Mouse (Mus musculus) A20 (cell line): ENCODE data around the gene Il1rl2.
A peak's percentile ranks its signal among the peaks of the same experiment; 100 is the strongest.

Experiments
- DNase-seq: peaks from one replicate; pipeline ENCODE4 v3.0.0-alpha.2; 2011; ENCODE audit warnings: low read depth, low spot score

The Il1rl2 gene

DNA sequence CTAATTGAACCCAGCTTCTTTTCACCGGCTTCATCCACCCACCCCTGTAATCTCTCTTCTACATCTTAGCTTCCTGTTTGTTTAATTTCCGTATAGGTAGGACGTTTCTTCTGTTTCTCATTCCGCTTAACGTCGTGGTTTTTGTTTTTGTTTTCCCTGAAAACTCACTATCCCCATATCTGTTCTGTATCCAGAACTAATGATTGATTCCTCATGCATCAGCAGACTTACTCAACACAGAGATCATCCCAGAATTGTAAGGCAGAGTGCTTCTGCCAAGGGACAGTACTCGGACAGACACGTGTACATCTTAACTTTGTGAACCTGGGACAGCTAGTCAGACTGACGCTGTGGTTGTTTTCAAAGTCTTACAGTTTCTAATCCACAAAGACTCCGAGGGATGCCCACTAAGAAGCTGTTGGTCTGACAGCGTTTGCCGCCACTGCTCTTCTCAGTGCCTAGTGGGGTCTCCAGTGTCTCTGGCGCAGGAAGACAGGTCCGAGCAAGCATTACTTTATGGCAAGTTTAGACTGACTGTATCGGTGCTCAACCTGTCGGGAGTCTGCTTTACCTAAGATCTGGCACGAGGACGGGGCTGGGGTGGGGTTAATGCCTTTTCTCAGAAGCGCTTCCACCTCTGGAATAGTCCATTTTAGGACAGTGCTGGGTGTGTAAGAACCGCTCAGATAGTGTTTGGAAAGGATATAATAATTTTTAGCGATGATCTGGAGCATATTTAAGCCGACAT lies 719 bp downstream of the Il1rl2 start:
- DNase-seq, result no peak

DNA sequence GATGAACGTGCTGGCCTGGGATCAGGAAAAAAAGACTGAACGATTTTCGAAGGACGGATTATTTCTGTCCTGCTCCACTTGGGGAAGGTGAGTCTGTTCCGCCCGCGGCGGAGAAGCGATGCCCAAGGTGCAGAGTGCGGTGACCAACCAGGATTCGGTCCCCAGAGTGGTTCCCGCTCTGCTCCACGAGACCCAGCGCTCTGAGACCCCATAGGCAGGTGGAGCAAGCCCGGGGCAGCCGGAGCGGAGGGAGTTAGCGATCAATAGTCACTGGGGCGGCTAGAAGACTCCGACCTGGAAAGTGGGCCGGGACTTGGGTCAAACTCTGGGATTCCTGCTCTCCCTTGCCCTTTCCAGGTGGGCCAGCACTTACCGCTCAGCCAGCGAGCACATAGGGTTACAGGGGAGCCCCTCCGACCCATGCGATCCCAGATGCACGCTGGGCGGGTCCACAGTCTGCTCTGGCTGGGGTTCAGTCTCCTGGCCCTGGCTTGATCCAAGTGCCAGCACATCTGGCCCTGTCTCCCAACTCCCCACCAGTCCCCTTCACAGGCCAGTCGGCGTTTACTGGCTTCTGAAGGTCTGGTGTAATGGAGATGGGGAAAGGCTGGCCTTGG lies 1.4 kb downstream of the Il1rl2 start:
- no peak for DNase-seq

DNA sequence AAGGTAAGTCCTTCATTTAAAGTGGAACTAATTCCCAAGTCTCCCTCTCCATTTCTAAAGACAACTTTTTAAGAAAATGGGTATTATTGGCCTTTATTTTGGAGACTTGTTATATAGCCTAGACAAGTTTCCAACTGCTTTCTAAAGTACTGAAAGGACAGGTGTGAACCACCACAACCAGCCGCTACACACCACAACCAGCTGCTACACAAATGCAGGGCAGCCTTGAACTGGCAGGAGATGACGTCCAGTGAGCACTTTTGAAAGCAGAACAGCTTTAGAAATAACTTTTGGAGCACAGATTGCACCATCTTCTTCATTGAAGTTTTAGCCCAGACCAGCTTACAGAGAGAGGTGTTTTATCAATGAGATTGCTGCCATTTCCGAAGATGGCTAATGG lies 3.2 kb downstream of the Il1rl2 start:
- no peak for DNase-seq

DNA sequence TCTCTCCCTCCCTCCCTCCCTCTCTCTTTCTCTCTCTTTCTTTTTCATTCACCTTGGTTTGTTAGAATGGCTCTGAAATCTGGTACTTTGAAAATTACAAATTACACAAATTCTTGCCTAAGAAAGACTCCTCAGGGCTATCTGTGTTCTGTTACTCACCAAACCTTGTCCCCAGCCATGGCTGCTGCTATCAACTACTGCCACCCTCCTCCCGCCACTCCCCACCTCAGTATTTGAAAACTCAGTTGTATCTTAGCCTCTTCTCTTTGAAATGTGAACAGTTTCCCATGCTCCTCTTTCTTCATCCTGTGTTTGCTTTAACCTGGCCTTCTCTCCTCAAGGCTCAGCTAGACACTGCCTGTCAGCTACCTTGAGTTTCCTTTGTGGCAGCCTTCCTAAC lies 5.1 kb downstream of the Il1rl2 start:
- no peak for DNase-seq

DNA sequence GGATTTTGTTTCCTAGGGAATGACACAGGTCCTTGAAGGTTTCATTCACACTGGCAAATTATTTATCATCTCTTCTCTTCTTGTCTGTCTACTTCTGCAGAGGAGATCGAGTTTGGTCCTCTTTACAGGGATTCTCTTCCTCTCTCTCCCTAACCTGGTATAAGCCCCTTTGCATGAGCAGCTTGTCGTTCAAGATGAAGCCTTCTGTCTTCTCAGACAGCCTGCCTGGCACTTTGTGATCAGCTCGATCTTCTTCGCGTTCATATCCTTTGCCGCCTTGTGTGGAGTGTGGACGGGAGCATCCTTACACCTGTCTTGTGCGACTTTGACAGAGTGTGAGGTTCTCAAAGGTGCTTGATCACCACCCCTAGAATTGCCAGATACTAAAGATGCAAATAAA lies 5.8 kb downstream of the Il1rl2 start:
- DNase-seq, result no peak

DNA sequence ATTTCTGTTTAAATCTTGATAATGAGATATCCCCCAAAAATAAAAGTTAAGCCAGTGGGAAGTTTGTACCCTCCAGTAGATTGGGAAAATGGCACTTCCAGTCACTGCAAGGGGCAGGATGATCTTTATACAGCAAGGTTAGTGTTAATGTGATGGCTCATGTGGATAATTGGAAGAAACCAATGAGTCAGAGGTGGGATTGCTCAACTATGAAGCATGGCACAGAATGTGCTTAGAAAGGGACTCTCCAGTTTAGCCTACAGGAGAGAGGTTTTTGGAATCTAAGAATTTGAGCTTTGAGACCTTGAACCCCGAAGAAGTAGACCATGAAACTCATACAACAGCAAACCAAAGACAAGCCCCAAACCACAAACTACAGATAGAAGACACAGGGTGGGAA lies 14.9 kb downstream of the Il1rl2 start:
- DNase-seq, result no peak

DNA sequence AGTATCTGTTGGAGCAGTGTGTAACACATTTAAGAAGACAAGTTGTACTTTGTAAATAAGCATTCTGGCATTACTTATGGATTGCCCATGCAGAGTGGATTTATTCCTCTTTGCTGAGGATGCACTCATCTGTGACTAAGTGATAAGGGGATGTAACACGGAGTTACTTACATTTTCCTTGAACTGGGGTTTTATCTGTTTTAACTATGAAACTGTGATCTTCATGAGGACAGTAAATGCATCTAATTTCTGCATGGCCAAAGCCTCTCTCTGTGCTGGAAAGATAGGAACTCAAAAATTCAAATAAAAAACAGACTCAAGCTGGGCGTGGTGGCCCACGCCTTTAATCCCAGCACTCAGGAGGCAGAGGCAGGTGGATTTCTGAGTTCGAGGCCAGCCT lies 15.7 kb downstream of the Il1rl2 start:
- DNase-seq, result no peak

DNA sequence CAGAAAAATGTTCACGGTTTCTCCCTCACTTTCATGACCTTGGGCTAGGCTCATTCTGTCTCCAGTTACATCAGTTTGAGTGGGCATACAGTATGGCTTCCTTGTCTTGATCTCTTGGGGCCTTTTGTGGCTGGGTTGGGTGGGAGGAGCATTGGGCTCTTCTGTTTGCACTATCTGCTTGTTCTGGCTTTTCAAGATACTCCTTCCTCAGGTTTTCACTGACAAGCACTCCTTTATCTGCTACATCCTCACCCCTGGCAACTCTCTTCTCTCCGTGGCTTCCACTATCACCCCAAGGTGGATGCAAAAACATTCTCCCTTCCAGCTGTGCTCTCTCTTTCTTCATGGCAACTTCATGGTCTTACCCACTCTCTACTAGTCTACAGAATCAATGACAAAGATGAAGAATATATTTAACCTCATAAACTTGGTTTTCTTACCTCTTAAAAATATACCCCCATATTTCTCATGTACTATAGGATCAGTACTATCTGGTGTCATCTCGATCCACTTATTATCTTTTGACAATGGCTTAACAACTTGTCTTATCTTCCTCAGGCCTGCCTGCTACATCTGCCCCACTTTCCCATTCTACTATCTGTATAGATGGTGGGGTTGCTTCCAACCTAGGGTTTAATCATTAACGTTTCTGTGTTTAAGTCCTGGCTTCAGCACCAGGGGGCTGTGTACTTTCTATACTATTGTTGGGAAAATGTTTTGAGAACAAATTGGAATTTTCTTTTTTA lies 27.9 kb downstream of the Il1rl2 start:
- no peak for DNase-seq

DNA sequence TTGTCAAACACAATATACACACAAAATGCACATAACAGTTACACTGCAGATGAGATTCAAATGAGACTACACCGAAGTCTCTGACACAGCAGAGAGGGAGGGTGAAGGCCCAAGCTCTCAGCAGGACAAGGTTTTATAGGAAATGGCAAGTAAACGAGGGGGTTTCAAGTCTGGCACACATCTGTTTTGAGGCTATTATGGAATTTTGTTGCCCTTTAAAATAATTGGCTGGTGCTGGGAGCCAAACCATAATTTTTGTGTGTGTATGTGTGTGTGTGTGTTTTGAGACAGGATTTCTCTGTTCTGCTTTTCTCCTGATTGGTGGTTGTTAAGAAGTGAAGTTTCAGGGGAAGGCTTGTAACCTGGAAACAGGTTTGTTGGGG lies 28.5 kb downstream of the Il1rl2 start:
- no peak for DNase-seq

DNA sequence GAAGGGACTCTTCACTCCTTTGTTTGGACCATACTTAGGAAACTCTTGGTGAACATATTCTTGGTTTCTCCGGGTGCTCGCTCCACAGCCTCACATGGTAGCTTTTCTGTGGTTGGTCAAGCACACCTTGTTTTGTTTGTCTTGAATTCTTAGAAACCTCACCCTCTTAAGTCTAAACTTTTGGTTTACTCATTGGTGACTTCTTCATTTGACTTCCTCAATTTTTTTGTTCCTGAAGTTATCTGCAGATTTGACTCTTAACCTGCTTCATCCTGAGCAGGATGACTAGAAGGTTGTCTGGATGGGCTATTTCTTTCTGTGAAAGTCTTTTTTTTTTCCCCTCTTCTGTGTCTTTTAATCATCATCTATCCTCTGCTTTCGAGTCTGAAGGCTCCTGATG lies 30.3 kb downstream of the Il1rl2 start:
- DNase-seq, result peak; percentile 5

DNA sequence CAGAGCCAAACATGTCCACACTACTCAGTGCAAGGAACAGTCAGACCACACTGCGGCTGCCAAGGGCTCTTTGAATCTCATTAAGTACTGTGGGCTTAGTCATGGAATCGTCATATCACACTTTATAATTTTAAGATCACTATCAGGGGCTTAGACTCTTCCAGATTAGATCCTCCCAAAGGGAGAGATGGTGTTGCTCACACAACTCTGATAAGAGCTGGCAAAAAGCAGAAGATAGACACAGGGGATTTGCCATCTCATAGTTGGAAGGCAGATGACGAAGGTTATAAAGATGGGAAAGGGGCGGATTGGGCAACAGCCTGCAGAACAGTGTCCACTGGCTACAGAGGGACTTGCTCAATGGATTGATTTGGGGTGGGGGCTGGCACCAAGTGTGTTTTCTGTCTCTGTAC lies 31.0 kb downstream of the Il1rl2 start:
- no peak for DNase-seq

DNA sequence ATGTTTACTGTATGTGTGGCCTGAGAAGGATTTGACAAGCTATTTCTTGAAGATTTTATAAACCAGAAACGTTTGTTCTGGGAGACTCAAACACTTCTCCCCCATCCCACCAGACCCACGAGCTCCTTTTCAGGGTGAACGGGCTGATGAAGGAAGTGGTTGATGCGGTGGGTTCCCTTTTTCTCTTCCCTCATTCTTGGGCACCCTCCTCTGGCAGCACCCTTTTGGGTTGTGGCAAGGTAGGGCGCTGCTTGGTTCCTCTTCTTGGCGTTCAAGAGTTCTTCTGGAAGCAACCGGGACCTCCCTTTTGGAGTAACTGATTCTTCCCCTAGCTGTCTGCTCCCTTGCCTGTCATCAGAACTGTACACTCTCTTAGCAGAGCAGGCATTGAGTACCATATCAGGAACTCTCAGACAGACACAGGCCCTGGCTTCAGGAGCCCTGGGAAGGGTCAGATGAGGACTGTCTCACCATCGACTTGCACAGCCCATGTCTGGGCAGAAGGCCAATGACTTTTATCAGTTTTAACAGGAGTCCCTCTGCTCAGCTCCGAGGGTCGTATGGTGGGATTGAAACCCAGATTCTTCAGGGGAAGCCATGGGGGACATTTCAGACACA lies 31.6 kb downstream of the Il1rl2 start:
- no peak for DNase-seq

DNA sequence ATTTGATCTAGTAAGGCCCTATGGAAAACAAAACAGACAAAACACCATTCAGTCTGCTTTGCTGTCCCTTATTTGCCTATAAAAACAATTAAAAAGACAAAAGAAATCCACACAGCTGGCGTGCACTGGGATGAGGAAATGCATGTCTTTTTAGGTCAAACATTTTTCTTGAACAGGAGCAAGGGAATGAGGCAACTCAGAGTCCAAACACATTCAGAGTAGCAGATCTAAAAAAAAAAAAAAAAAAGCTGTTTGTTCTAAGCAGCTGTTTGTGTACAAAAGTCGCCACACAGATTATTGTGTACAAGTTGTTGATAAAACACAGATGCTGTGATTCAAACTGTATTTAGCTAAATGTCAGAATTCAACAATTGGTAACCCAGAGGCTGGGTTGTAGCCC lies 33.5 kb downstream of the Il1rl2 start:
- DNase-seq, result no peak

DNA sequence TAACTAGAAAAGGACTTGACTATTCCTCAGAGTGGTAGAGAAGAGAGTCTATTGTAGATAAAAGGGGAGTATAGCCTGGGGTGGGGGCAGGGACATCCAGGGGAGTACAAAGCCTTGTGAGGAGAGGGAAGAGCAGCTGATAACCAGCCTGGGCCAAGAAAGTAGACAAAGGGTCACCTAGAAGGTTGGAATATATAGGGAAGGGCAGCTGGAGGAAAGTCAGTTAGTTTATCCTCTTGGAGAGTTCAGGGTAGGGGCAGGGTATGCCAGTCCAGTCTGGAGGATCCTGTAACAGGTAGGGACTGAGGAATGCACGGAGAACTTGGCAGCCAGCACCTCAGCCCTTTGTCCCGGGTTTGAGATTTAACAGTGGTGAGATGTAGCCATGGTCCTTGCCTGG lies 33.9 kb downstream of the Il1rl2 start:
- no peak for DNase-seq

DNA sequence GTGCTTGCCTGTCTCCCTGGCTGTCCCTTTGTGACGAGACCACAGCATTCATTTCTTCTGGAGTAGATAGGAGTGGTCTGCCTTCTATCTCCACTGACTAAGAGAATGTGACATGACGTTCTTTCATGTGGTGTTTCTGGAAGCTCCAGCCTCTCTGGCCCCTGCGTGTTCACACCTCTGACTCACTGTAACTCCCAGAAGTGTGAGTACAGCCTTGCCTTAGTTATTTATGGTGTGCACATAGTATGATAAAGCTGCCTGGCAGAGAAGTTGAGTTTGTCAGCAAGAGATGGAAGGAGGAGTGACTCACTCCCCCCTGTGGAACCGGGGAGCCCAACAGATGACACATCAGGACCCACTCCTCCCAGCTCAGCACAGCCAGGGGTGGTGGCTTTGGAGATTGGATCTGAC lies 34.4 kb downstream of the Il1rl2 start:
- no peak for DNase-seq

DNA sequence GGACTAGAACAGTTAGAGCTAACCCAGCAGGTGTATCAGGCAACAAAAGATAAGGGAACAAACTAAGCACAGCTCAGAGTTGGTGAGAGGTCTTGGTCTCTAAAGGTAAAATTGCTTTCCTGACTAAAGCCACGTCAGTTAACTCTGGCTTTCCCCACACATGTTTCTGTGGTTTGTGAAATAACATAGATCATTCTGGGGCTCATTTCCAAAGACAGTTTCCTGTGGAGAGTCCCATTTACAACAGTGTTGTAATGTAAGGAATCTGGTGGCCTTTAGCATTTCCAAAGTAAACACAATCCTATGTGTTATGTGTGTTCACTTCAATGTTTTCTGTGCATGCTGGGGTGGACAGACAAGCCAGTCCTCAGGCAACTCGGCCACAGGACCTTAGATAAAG lies 35.3 kb downstream of the Il1rl2 start:
- DNase-seq, result no peak

DNA sequence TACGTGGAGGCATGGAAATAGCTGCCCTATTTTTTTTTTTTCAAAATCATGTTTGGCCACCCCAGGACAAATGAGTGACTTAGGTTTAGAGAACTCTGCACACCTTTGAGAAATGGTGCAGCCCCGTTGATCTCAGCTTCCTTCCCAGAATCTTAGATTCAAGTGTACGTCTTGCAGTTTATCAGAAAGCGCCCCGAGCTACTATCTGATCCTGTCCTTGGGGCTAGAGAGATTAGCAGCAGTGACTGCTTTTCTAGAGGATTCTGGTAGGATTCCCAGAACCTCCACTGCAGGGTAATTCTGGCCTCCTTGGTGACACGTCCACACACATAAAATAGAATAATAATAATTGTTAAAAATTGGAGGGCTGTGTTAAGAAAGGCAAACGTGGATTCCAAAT lies 36.6 kb downstream of the Il1rl2 start:
- no peak for DNase-seq

DNA sequence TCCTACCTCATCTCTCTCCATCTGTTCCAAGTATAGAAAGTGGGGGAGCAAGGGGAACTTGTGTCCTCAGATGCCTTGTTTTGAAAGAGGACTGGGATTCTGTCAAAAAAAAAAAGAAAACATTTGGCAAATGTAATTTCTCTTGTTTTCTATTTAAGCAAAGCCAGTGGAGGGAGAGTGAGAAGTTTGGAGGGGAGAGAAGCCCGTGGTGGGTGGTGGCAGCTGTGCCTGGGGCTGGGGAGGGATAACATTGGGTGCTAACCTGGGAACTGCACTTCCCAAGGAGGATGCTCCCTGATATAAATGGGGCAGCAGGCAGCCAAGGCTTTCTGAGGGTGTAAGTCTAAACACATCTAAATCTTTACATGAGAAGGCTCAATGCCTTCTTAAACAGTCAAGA lies 37.2 kb downstream of the Il1rl2 start:
- DNase-seq, result no peak

DNA sequence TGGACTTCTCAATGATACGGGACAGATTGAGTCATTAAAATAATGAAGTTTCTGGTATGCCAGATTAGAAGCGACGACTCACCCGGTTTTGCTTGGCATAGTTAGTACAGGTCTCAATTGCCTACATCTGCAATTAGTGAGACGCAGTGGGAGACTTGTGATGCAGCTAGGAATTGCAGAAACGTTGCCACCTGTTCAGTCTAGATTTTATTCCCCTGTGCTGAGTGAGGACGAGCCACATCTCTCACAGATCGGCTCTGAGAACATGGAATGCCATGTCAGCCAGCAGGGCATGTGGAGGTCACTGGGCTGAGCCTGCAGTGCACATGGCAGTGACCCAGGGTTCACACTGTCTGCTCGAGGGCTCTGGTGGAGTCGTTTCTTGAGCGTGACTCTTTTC lies 38.4 kb downstream of the Il1rl2 start:
- DNase-seq, result no peak

DNA sequence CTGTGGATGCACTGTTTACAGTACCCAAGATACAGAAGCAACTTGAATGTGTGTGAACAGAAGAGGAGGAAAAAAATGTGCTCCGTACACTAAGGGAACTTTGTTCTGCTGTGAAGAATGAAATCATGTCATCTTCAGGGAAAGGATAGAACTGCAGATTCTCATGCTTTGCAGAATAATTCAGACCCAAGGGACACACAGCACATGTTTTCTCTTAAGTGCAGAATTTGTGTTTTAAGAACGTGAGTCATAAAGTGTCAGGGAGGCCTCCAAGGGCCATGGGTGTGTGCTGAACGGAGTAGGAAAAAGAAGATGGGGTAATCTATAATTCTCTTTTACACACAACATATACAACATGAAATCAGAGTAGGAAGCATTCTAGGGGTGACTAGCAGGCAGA lies 48.5 kb downstream of the Il1rl2 start:
- no peak for DNase-seq

DNA sequence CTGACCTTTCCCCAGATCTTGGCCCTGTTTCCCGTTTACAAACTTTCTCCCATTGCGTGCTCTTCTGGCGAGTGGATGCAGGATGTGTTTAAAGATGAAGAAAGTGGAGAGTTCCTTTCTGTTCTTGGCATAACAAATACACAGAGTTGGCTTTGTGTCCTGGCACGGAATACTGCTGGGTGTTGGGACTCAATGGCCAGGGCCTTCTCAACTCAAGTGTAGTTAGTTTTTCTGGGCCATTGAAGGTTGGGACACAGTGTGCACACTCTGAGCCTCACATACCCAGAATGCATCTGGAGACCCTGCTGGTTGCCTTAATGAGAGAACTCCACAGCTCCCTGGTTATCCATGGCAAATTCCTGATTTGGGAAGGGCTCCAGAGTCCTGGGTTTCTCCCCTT lies 50.7 kb downstream of the Il1rl2 start:
- no peak for DNase-seq

DNA sequence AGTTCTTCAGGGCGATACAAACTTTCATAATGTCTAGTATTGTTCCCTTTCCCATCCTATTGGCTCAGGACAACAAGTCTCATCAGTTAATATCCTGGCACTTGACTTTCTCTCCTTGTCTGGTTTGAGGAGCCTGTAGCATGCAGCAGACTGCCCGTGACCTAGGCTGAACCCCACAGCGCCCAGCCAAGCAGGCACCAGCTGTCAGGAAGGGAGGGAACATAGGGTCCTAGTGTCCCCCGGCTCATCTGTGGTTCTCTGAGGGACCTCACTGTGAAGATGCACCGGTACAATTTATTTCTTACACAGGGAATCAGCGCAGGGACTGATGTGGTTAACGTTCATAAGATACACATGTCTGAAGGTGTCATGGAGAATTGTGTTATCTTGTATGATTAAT lies 52.3 kb downstream of the Il1rl2 start:
- no peak for DNase-seq

DNA sequence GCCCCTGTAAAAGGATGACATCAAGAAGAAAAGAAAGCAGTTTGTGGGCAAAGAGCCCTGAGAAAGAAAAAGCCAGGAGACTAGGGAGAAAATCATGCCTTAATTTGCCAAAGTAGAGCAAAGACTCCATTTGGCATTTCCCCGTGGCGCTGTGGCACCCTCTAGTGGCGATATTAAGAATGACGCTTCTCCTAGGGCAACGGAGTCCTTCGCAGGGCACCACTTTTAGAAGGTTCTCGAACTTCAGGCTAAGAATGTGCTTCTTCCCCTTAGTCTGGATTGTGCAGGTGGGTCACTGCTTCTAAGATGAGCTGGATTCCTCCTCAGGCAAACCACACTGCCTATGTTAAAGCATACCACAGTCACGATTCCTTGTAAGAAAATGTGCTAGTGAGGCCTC lies 54.4 kb downstream of the Il1rl2 start:
- DNase-seq, result peak; percentile 57
